Mouse (Mus musculus) embryonic fibroblast, embryonic 13.5 days (primary cell): ENCODE measurements at regions not wholly inside any gene's neighbourhood (a gene's known extent, or its start where the extent isn't known, plus 50 kb on each side); places are given as distances from the start of the nearest gene placed in this dataset.

Source experiments
- CTCF ChIP-seq: IDR thresholded peaks from 2 replicates; pipeline ENCODE4 v1.5.1; 2011; ENCODE audit warnings: mild to moderate bottlenecking, control low read depth, low read length, moderate library complexity, borderline replicate concordance; ENCODE audit not compliant: insufficient read depth
- POLR2A ChIP-seq: IDR thresholded peaks from 2 replicates; pipeline ENCODE4 v1.6.1; 2011; ENCODE audit warnings: low read depth, mild to moderate bottlenecking, control low read depth, low read length, moderate library complexity

DNA sequence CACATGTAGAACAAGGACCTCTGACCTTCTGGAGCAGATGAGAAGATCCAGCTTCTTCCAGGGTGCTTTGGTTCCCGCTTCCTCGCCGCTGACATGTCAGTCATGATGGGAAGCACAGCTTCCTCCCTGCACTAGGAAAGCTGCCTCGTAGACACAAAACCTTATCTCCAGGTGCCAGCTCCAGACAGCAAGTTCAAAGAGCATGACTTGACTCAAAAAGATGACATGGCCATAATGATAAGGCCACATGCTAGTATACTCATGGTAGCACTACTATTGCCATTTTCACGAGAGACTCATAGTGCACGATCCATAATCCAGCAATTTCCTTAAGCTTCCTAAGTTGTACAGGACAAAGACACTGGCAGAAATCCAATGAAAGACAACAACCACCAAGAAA is 272.1 kb downstream of the Gm9195 start:
- TF ChIP-seq CTCF: no peak
- TF ChIP-seq POLR2A: no peak
